Comparison of ENCODE assay signal across 15 mouse cellular contexts in genomic region chr6:47271576-47271975, GRCm38 (mm10).
DNase-seq lines count a peak whose midpoint lies in the region.
"Had no signal": no experiment of that assay in that cellular context is flagged by ENCODE, and none has a peak within 500 bp of the region (broad histone marks: within the 10 kb centered on the region; RNA-seq: fewer than 3 reads in every experiment).

No protein-coding gene starts in this region.

- peak; percentile 55 for DNase-seq in heart, adult 11 months
- DNase-seq in heart, postnatal 4 days: no peak
- peak; percentile 14 for DNase-seq in MN1 (ENCODE audit: low spot score)
- peak; percentile 6 for DNase-seq in induced T-regulatory cell, adult 2 months (ENCODE audit: low read depth)
- no peak for DNase-seq in spleen, postnatal 14 days (ENCODE audit: low spot score in 2 of 2)
- no peak for DNase-seq in urinary bladder, postnatal 36 days (ENCODE audit: low spot score in 2 of 2)
- DNase-seq in frontal cortex, postnatal 25 days (ENCODE audit: low spot score in 2 of 2): no peak
- DNase-seq: adrenal gland, adult 2 months; adrenal gland, postnatal 25 days; cerebellum, adult 2 months; cerebellum, postnatal 10 days; embryo, embryonic 11 days; gastrocnemius, postnatal 36 days; heart, adult 2 months; heart, postnatal 14 days had no signal

Comparison
In these comparisons a context has a peak if more than half of its experiments do, and no peak if none do; other contexts are left out.
1. DNase-seq: peak in heart, adult 11 months (single experiment), MN1 (single experiment) and induced T-regulatory cell, adult 2 months (single experiment); none in heart, postnatal 4 days (single experiment), spleen, postnatal 14 days (0 of 2), urinary bladder, postnatal 36 days (0 of 2) and frontal cortex, postnatal 25 days (0 of 2).